ENCODE assay signal across 9 mouse cellular contexts in genomic region chr5:151232576-151233299, GRCm38 (mm10). TPM values are rescaled to one million over a fixed set of nuclear protein-coding genes. Genes with fewer than 3 reads are reported as not detected.
DNase-seq lines count a peak whose midpoint lies in the region; ATAC-seq and TF ChIP-seq lines count a peak whose summit lies in the region.
"Had no signal": no experiment of that assay in that cellular context is flagged by ENCODE, and none has a peak within 500 bp of the region (broad histone marks: within the 10 kb centered on the region; RNA-seq: fewer than 3 reads in every experiment).

No protein-coding gene starts in this region.

- no peak for TF ChIP-seq POLR2A in cerebellum, adult 2 months (IDR thresholded peaks at IDR 0.05; ENCODE audit: borderline replicate concordance, insufficient read depth, low read length)
- no peak for TF ChIP-seq POLR2A in testis, adult 2 months (IDR thresholded peaks at IDR 0.05; ENCODE audit: control insufficient read depth, low read depth, low read length)

- ATAC-seq in liver, embryonic 15.5 days (ENCODE audit: insufficient read depth), result no peak

- no peak overlapping the region for H3K27ac ChIP-seq in cerebellum, adult 2 months (ENCODE audit: insufficient read depth, low read length)
- H3K27ac ChIP-seq in testis, adult 2 months (ENCODE audit: control insufficient read depth, insufficient read depth, low read depth, low read length), result no peak overlapping the region
- no peak overlapping the region for H3K27ac ChIP-seq in liver, embryonic 15.5 days (replicated peaks)

- no peaks in the 10 kb centered on the region for H3K36me3 ChIP-seq in testis, adult 2 months (ENCODE audit: control insufficient read depth, insufficient read depth, low read length)
- no peaks in the 10 kb centered on the region for H3K36me3 ChIP-seq in liver, embryonic 15.5 days (replicated peaks)

- no peaks in the 10 kb centered on the region for H3K9me3 ChIP-seq in liver, embryonic 15.5 days (replicated peaks)

- H3K4me3 ChIP-seq in cerebellum, adult 2 months (replicated peaks; ENCODE audit: insufficient read depth, low read depth, low read length), result peak overlapping the region; percentile 33
- H3K4me3 ChIP-seq in testis, adult 2 months (ENCODE audit: control insufficient read depth, low read depth, low read length), result peak overlapping the region; percentile 75
- peak overlapping the region; percentile 52 for H3K4me3 ChIP-seq in liver, embryonic 15.5 days (replicated peaks)

- no peak for TF ChIP-seq CTCF in cerebellum, adult 2 months (IDR thresholded peaks at IDR 0.05; ENCODE audit: borderline replicate concordance, insufficient read depth, low read depth, low read length)
- no peak for TF ChIP-seq CTCF in testis, adult 2 months (IDR thresholded peaks at IDR 0.05; ENCODE audit: control insufficient read depth, insufficient read depth, insufficient replicate concordance, low read depth, low read length)

- DNase-seq in cerebellum, adult 2 months, result no peak
- DNase-seq in cerebellum, adult 9-10 months, result no peak
- no peak for DNase-seq in testis, postnatal 14 days (ENCODE audit: low spot score)
- no peak for DNase-seq in adipocyte (ENCODE audit: low spot score)
- DNase-seq in spleen, adult 12 weeks (ENCODE audit: low spot score), result no peak
- DNase-seq in adrenal gland, adult 8-10 months, result no peak
- DNase-seq: thymus, adult 18-20 months had no signal

- peak overlapping the region; percentile 63 for H3K4me2 ChIP-seq in liver, embryonic 15.5 days

- 35% methylated on average over 10 of the region's 13 CpGs for WGBS in cerebellum, adult 2 months
- 26% methylated on average over 12 of the region's 13 CpGs for WGBS in liver, embryonic 15.5 days (ENCODE audit: insufficient replicate concordance)

- no peak overlapping the region for H3K9ac ChIP-seq in liver, embryonic 15.5 days

- no peaks in the 10 kb centered on the region for H3K27me3 ChIP-seq in cerebellum, adult 2 months (ENCODE audit: control insufficient read depth, insufficient read depth, low read length)
- H3K27me3 ChIP-seq in testis, adult 2 months (ENCODE audit: control insufficient read depth, insufficient read depth, low read length), result no peaks in the 10 kb centered on the region; the same call in 1 of the 2 replicates
- peaks cover 26% of the 10 kb centered on the region for H3K27me3 ChIP-seq in liver, embryonic 15.5 days

- no peaks in the 10 kb centered on the region for H3K4me1 ChIP-seq in cerebellum, adult 2 months (ENCODE audit: control insufficient read depth, insufficient read depth, low read length)
- H3K4me1 ChIP-seq in testis, adult 2 months (ENCODE audit: control insufficient read depth, insufficient read depth, low read length), result peaks cover 14% of the 10 kb centered on the region
- H3K4me1 ChIP-seq in liver, embryonic 15.5 days (replicated peaks), result no peaks in the 10 kb centered on the region

RNA-seq across cellular contexts. Expression of gene Stard13, which starts 0.9 kb away (rescaled TPM):
- 9.8 and 10.6 TPM in 2 replicates for polyA plus RNA-seq in cerebellum, adult 2 months (2012; rRNA removed)
- polyA plus RNA-seq in testis, adult 2 months (2012; rRNA removed), result 3.3 and 4.9 TPM in 2 replicates
- 1.0 and 1.5 TPM in 2 replicates for polyA plus RNA-seq in liver, embryonic 15.5 days (2015; fragmentation: Nextera tagmentation; extraction: Ambion mirVana)
- 10 to 100 TPM; 12.5 to 17.0 (median 14.7) TPM for total RNA-seq in adrenal gland, adult 8-10 months (2022)
